7 mouse cellular contexts compared by ENCODE assay signal in the genomic region with DNA sequence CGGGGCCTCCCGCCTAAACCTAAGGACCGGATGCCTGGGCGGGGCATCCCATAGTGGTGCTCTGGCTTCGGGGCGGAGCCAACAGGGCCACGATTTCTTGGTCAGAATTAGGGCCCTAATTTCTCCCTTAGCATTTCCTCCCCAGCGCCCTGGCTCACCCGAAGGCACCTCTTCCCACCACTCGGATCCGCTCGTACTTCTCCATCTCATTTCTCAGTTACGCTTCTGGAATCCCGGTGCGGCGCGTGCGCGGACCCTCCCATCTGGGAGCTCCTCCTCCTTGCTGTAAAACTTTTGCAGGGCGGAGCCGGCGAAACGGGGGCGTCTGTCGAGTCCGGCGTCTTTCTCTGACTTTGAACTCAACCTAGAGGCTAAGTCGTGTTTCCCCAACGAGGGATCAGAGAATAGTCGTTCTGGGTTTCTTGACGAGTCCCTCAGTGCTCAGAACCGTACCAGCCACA. TPM values are rescaled to one million over a fixed set of nuclear protein-coding genes. Genes with fewer than 3 reads are reported as not detected.
DNase-seq lines count a peak whose midpoint lies in the region; ATAC-seq and TF ChIP-seq lines count a peak whose summit lies in the region.

Nek8 (minus strand) TSS at position 274 of the 461 bp plus-strand sequence.
Tlcd1 (plus strand) TSS at position 310 of the 461 bp plus-strand sequence.

- peaks cover 47% of the 10 kb centered on the region for H3K4me1 ChIP-seq in intestine, embryonic 16.5 days (ENCODE audit: control insufficient read depth, insufficient read depth, low read length)
- peaks cover 36% of the 10 kb centered on the region for H3K4me1 ChIP-seq in limb, embryonic 12.5 days (replicated peaks)
- peaks cover 51% of the 10 kb centered on the region for H3K4me1 ChIP-seq in midbrain, embryonic 13.5 days (replicated peaks)
- H3K4me1 ChIP-seq in small intestine, adult 2 months (ENCODE audit: control insufficient read depth, insufficient read depth, insufficient read length, low read length): peaks cover 14% of the 10 kb centered on the region

- peak within 1 kb of the TSS; percentile 99 for H3K27ac ChIP-seq in intestine, embryonic 16.5 days (ENCODE audit: low read length)
- H3K27ac ChIP-seq in limb, embryonic 12.5 days: peak within 1 kb of the TSS; percentile 97
- peak within 1 kb of the TSS; percentile 65; the same call in 1 of the 2 replicates for H3K27ac ChIP-seq in midbrain, embryonic 13.5 days
- peak within 1 kb of the TSS; percentile 89 for H3K27ac ChIP-seq in small intestine, adult 2 months (ENCODE audit: insufficient read depth, low read depth, low read length)

- H3K27me3 ChIP-seq in intestine, embryonic 16.5 days (replicated peaks; ENCODE audit: control insufficient read depth, insufficient read depth, low read length): no peaks in the 10 kb centered on the region
- no peaks in the 10 kb centered on the region for H3K27me3 ChIP-seq in limb, embryonic 12.5 days
- H3K27me3 ChIP-seq in midbrain, embryonic 13.5 days: peaks cover 6% of the 10 kb centered on the region
- no peaks in the 10 kb centered on the region for H3K27me3 ChIP-seq in small intestine, adult 2 months (ENCODE audit: control insufficient read depth, insufficient read depth, low read length)

- TF ChIP-seq CTCF in small intestine, adult 2 months (IDR thresholded peaks at IDR 0.05; ENCODE audit: extremely low read depth, insufficient read length, insufficient replicate concordance, low read depth, low read length): no peak

- peak within 1 kb of the TSS; percentile 89 for H3K9ac ChIP-seq in intestine, embryonic 16.5 days (ENCODE audit: low read depth, low read length)
- H3K9ac ChIP-seq in limb, embryonic 12.5 days (replicated peaks): peak within 1 kb of the TSS; percentile 57
- H3K9ac ChIP-seq in midbrain, embryonic 13.5 days (replicated peaks): peak within 1 kb of the TSS; percentile 56

- peak within 1 kb of the TSS; percentile 73 for H3K4me3 ChIP-seq in intestine, embryonic 16.5 days (ENCODE audit: low read length)
- H3K4me3 ChIP-seq in limb, embryonic 12.5 days (replicated peaks): peak within 1 kb of the TSS; percentile 60
- peak within 1 kb of the TSS; percentile 62 for H3K4me3 ChIP-seq in midbrain, embryonic 13.5 days (replicated peaks)
- peak within 1 kb of the TSS; percentile 95 for H3K4me3 ChIP-seq in small intestine, adult 2 months (ENCODE audit: low read depth, low read length)

- WGBS in intestine, embryonic 16.5 days: under 1% methylated on average over 32 of the region's 32 CpGs
- under 1% methylated on average over 32 of the region's 32 CpGs for WGBS in limb, embryonic 12.5 days
- 0% methylated on average over 32 of the region's 32 CpGs for WGBS in midbrain, embryonic 13.5 days
- WGBS in small intestine, adult 2 months: under 1% methylated on average over 32 of the region's 32 CpGs

- peak; percentile 56 for ATAC-seq in intestine, embryonic 16.5 days
- ATAC-seq in limb, embryonic 12.5 days (ENCODE audit: insufficient number of reproducible peaks, insufficient read depth, low FRiP score, low TSS enrichment, low read depth): peak; percentile 60
- peak; percentile 17; the same call in 1 of the 2 replicates for ATAC-seq in midbrain, embryonic 13.5 days

- peak; percentile 92 for DNase-seq in adrenal gland, adult 8-10 months
- DNase-seq in embryo, embryonic 11 days: peak; percentile 97
- DNase-seq in gonadal fat pad, adult 2 months (ENCODE audit: low read depth): no peak

- peak within 1 kb of the TSS; percentile 94 for H3K4me2 ChIP-seq in intestine, embryonic 16.5 days (ENCODE audit: low read depth, low read length)
- peak within 1 kb of the TSS; percentile 98 for H3K4me2 ChIP-seq in limb, embryonic 12.5 days
- H3K4me2 ChIP-seq in midbrain, embryonic 13.5 days (replicated peaks): peak within 1 kb of the TSS; percentile 82

- H3K9me3 ChIP-seq in intestine, embryonic 16.5 days (ENCODE audit: control insufficient read depth, low read length): no peaks in the 10 kb centered on the region
- H3K9me3 ChIP-seq in limb, embryonic 12.5 days: no peaks in the 10 kb centered on the region
- H3K9me3 ChIP-seq in midbrain, embryonic 13.5 days: no peaks in the 10 kb centered on the region

- peaks cover 3% of the 10 kb centered on the region for H3K36me3 ChIP-seq in intestine, embryonic 16.5 days (ENCODE audit: control insufficient read depth, insufficient read depth, low read length)
- peaks cover 31% of the 10 kb centered on the region for H3K36me3 ChIP-seq in limb, embryonic 12.5 days
- peaks cover 22% of the 10 kb centered on the region for H3K36me3 ChIP-seq in midbrain, embryonic 13.5 days
- peaks cover 17% of the 10 kb centered on the region for H3K36me3 ChIP-seq in small intestine, adult 2 months (ENCODE audit: control insufficient read depth, insufficient read depth, low read length)

- TF ChIP-seq POLR2A in small intestine, adult 2 months (IDR thresholded peaks at IDR 0.05; ENCODE audit: low read depth, low read length): peak; percentile 50; the same call in 1 of the 2 replicates

RNA-seq across cellular contexts. Expression of gene Nek8, which starts in this region (rescaled TPM):
- 10 to 100 TPM; 10.7 to 29.6 (median 21.6) TPM for total RNA-seq in adrenal gland, adult 8-10 months (2022)
- 17.3 and 19.3 TPM in 2 replicates for polyA plus RNA-seq in gonadal fat pad, adult 2 months (2012; rRNA removed)
- 14.9 and 17.1 TPM in 2 replicates for polyA plus RNA-seq in intestine, embryonic 16.5 days (2015; fragmentation: Nextera tagmentation; extraction: Ambion mirVana)
- 18.3 and 20.4 TPM in 2 replicates for polyA plus RNA-seq in limb, embryonic 12.5 days (2016; fragmentation: Nextera tagmentation; extraction: Ambion mirVana)
- 4.7 and 5.2 TPM in 2 replicates for polyA plus RNA-seq in midbrain, embryonic 13.5 days (2015; fragmentation: Nextera tagmentation; extraction: Ambion mirVana)
- 5.0 and 6.6 TPM in 2 replicates for polyA plus RNA-seq in small intestine, adult 2 months (2012; rRNA removed)

RNA-seq across cellular contexts. Expression of gene Tlcd1, which starts in this region (rescaled TPM):
- 10 to 100 TPM; 54.5 to 65.1 (median 61.2) TPM for total RNA-seq in adrenal gland, adult 8-10 months (2022)
- 128 and 143 TPM in 2 replicates for polyA plus RNA-seq in gonadal fat pad, adult 2 months (2012; rRNA removed)
- polyA plus RNA-seq in intestine, embryonic 16.5 days (2015; fragmentation: Nextera tagmentation; extraction: Ambion mirVana): 39.5 and 44.2 TPM in 2 replicates
- 11.6 and 11.9 TPM in 2 replicates for polyA plus RNA-seq in limb, embryonic 12.5 days (2016; fragmentation: Nextera tagmentation; extraction: Ambion mirVana)
- polyA plus RNA-seq in midbrain, embryonic 13.5 days (2015; fragmentation: Nextera tagmentation; extraction: Ambion mirVana): 5.0 and 5.9 TPM in 2 replicates
- polyA plus RNA-seq in small intestine, adult 2 months (2012; rRNA removed): 15.0 and 15.3 TPM in 2 replicates
